Mouse (Mus musculus): ENCODE measurements at regions not wholly inside any gene's neighbourhood (a gene's known extent, or its start where the extent isn't known, plus 50 kb on each side); places are given as distances from the start of the nearest gene placed in this dataset.

- H3K27ac ChIP-seq (replicated peaks; ENCODE audit: insufficient read depth, low read depth, low read length), result no peak overlapping the region
- H3K27me3 ChIP-seq (ENCODE audit: control insufficient read depth, insufficient read depth, low read length), result no peaks in the 10 kb centered on the region
- TF ChIP-seq POLR2A (IDR thresholded peaks at IDR 0.05; ENCODE audit: extremely low read depth, insufficient read depth, low read length) (no peak), CTCF (IDR thresholded peaks at IDR 0.05; ENCODE audit: low read depth, low read length) (no peak)
- H3K36me3 ChIP-seq (ENCODE audit: control insufficient read depth, insufficient read depth, low read length), result no peaks in the 10 kb centered on the region
- no peaks in the 10 kb centered on the region for H3K4me1 ChIP-seq (ENCODE audit: control insufficient read depth, insufficient read depth, low read length)
- 70% methylated on average over 5 of the region's 5 CpGs for WGBS
- DNase-seq (ENCODE audit: extremely low read depth, low read depth, low spot score), result no peak
- H3K79me2 ChIP-seq (ENCODE audit: control insufficient read depth, insufficient read depth, low read length), result no peaks in the 10 kb centered on the region
- H3K4me3 ChIP-seq (ENCODE audit: insufficient read depth, low read depth, low read length), result no peak overlapping the region
- H3K9ac ChIP-seq (ENCODE audit: low read depth, low read length), result no peak overlapping the region
Observed at GRCm38 (mm10) chr3:40058281-40058680, 472.8 kb upstream of the Intu start.

DNA sequence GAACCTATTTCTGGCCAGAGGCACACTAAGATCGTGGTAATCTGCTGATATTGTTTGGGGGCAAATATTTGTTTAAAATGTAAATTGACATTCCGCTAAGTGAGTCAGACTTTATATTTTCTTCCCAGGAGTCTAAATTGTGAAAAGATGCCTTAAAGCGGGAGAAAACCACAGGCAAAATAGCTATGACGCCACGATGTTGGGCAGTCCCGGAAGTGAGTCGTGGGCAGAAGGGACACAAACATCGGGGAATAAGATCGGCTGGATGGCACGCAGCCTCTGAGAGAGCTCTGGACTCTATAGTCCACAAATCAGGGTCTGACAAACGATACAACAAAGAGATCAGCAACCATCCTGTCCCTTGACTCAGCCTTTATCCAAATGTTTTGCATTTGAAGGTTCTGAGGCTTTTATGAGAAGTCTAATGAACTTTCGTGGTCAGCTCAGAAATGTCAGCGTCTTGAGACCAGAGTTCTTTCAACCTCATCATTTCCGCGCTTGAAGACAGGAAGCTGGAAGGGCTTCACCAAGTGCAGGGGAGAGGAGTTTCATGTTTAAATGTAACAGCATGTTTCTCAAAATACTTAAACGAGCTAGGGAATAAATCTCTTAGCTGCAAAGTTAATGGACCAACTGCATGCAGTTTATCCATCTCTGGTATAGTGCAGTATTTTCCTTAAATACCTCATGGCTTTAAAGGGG, 472.2 kb upstream of the Intu start:
- 78% methylated on average over 16 of the region's 16 CpGs for WGBS
- H3K9ac ChIP-seq (ENCODE audit: low read depth, low read length), result no peak overlapping the region
- no peaks in the 10 kb centered on the region for H3K4me1 ChIP-seq (ENCODE audit: control insufficient read depth, insufficient read depth, low read length)
- H3K27ac ChIP-seq (replicated peaks; ENCODE audit: insufficient read depth, low read depth, low read length), result no peak overlapping the region
- no peaks in the 10 kb centered on the region for H3K36me3 ChIP-seq (ENCODE audit: control insufficient read depth, insufficient read depth, low read length)
- no peaks in the 10 kb centered on the region for H3K79me2 ChIP-seq (ENCODE audit: control insufficient read depth, insufficient read depth, low read length)
- no peak for DNase-seq (ENCODE audit: extremely low read depth, low read depth, low spot score)
- TF ChIP-seq CTCF (IDR thresholded peaks at IDR 0.05; ENCODE audit: low read depth, low read length), result no peak
- TF ChIP-seq POLR2A (IDR thresholded peaks at IDR 0.05; ENCODE audit: extremely low read depth, insufficient read depth, low read length), result no peak
- no peaks in the 10 kb centered on the region for H3K27me3 ChIP-seq (ENCODE audit: control insufficient read depth, insufficient read depth, low read length)
- H3K4me3 ChIP-seq (ENCODE audit: insufficient read depth, low read depth, low read length), result no peak overlapping the region

- no peaks in the 10 kb centered on the region for H3K4me1 ChIP-seq (ENCODE audit: control insufficient read depth, insufficient read depth, low read length)
- 81% methylated on average over 8 of the region's 8 CpGs for WGBS
- H3K9ac ChIP-seq (ENCODE audit: low read depth, low read length), result no peak overlapping the region
- no peak for TF ChIP-seq POLR2A (IDR thresholded peaks at IDR 0.05; ENCODE audit: extremely low read depth, insufficient read depth, low read length)
- TF ChIP-seq CTCF (IDR thresholded peaks at IDR 0.05; ENCODE audit: low read depth, low read length), result no peak
- no peak overlapping the region for H3K27ac ChIP-seq (replicated peaks; ENCODE audit: insufficient read depth, low read depth, low read length)
- H3K27me3 ChIP-seq (ENCODE audit: control insufficient read depth, insufficient read depth, low read length), result no peaks in the 10 kb centered on the region
- no peak overlapping the region for H3K4me3 ChIP-seq (ENCODE audit: insufficient read depth, low read depth, low read length)
- H3K79me2 ChIP-seq (ENCODE audit: control insufficient read depth, insufficient read depth, low read length), result no peaks in the 10 kb centered on the region
- DNase-seq (ENCODE audit: extremely low read depth, low read depth, low spot score), result no peak
- no peaks in the 10 kb centered on the region for H3K36me3 ChIP-seq (ENCODE audit: control insufficient read depth, insufficient read depth, low read length)
Observed at GRCm38 (mm10) chr3:40070137-40070667, 460.9 kb upstream of the Intu start.

DNA sequence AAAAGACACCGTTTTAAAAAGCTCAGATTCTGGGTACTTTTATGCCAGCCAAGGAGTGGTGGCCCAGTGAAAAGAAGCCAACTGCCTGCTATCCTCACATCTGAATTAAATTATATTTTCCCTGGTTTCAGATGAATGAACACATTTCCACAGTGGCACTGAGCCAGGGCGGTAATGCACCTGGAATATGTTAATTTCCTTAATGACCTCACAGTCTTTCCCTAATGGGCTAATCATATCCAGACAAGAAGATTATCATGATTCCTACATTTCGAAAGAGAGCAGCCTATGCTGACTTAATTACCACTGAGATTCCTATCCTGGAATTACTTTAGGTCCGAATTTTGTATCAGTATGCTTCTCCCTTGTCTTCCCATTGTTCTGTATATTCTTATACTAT, 454.3 kb upstream of the Intu start:
- WGBS, result 80% methylated on average over 4 of the region's 4 CpGs

GRCm38 (mm10) chr3:40085116-40085515, 446.0 kb upstream of the Intu start:
- H3K36me3 ChIP-seq (ENCODE audit: control insufficient read depth, insufficient read depth, low read length), result no peaks in the 10 kb centered on the region
- no peak for DNase-seq (ENCODE audit: extremely low read depth, low read depth, low spot score)
- H3K4me3 ChIP-seq (ENCODE audit: insufficient read depth, low read depth, low read length), result no peak overlapping the region
- 74% methylated on average over 2 of the region's 2 CpGs for WGBS
- no peak overlapping the region for H3K9ac ChIP-seq (ENCODE audit: low read depth, low read length)
- H3K27me3 ChIP-seq (ENCODE audit: control insufficient read depth, insufficient read depth, low read length), result no peaks in the 10 kb centered on the region
- no peak overlapping the region for H3K27ac ChIP-seq (replicated peaks; ENCODE audit: insufficient read depth, low read depth, low read length)
- no peak for TF ChIP-seq CTCF (IDR thresholded peaks at IDR 0.05; ENCODE audit: low read depth, low read length)
- no peak for TF ChIP-seq POLR2A (IDR thresholded peaks at IDR 0.05; ENCODE audit: extremely low read depth, insufficient read depth, low read length)
- H3K4me1 ChIP-seq (ENCODE audit: control insufficient read depth, insufficient read depth, low read length), result no peaks in the 10 kb centered on the region
- H3K79me2 ChIP-seq (ENCODE audit: control insufficient read depth, insufficient read depth, low read length), result no peaks in the 10 kb centered on the region

More for the DNA sequence above, 454.3 kb upstream of the Intu start:
- no peak overlapping the region for H3K27ac ChIP-seq (replicated peaks; ENCODE audit: insufficient read depth, low read depth, low read length)
- H3K79me2 ChIP-seq (ENCODE audit: control insufficient read depth, insufficient read depth, low read length), result no peaks in the 10 kb centered on the region
- no peaks in the 10 kb centered on the region for H3K4me1 ChIP-seq (ENCODE audit: control insufficient read depth, insufficient read depth, low read length)
- no peak for TF ChIP-seq POLR2A (IDR thresholded peaks at IDR 0.05; ENCODE audit: extremely low read depth, insufficient read depth, low read length)
- no peak for TF ChIP-seq CTCF (IDR thresholded peaks at IDR 0.05; ENCODE audit: low read depth, low read length)
- no peaks in the 10 kb centered on the region for H3K36me3 ChIP-seq (ENCODE audit: control insufficient read depth, insufficient read depth, low read length)
- no peak for DNase-seq (ENCODE audit: extremely low read depth, low read depth, low spot score)
- H3K27me3 ChIP-seq (ENCODE audit: control insufficient read depth, insufficient read depth, low read length), result no peaks in the 10 kb centered on the region
- no peak overlapping the region for H3K9ac ChIP-seq (ENCODE audit: low read depth, low read length)
- no peak overlapping the region for H3K4me3 ChIP-seq (ENCODE audit: insufficient read depth, low read depth, low read length)

- no peak overlapping the region for H3K27ac ChIP-seq (replicated peaks; ENCODE audit: insufficient read depth, low read depth, low read length)
- no peaks in the 10 kb centered on the region for H3K36me3 ChIP-seq (ENCODE audit: control insufficient read depth, insufficient read depth, low read length)
- no peaks in the 10 kb centered on the region for H3K4me1 ChIP-seq (ENCODE audit: control insufficient read depth, insufficient read depth, low read length)
- 80% methylated on average over 13 of the region's 13 CpGs for WGBS
- no peak overlapping the region for H3K4me3 ChIP-seq (ENCODE audit: insufficient read depth, low read depth, low read length)
- TF ChIP-seq CTCF (IDR thresholded peaks at IDR 0.05; ENCODE audit: low read depth, low read length), result no peak
- TF ChIP-seq POLR2A (IDR thresholded peaks at IDR 0.05; ENCODE audit: extremely low read depth, insufficient read depth, low read length), result no peak
- H3K27me3 ChIP-seq (ENCODE audit: control insufficient read depth, insufficient read depth, low read length), result no peaks in the 10 kb centered on the region
- no peaks in the 10 kb centered on the region for H3K79me2 ChIP-seq (ENCODE audit: control insufficient read depth, insufficient read depth, low read length)
- H3K9ac ChIP-seq (ENCODE audit: low read depth, low read length), result no peak overlapping the region
- no peak for DNase-seq (ENCODE audit: extremely low read depth, low read depth, low spot score)
Observed at GRCm38 (mm10) chr3:40091773-40092343, 439.2 kb upstream of the Intu start.

Measured in liver, adult 2 months (tissue).